Mouse (Mus musculus): ENCODE data around the gene Fbxo34. TPM values are rescaled to one million over a fixed set of nuclear protein-coding genes. Genes with fewer than 3 reads are reported as not detected.
"Not testable (repeated sequence)": the region's sequence is repeated elsewhere in the genome, so short reads cannot be mapped to it uniquely, and the experiment has no call there.

The Fbxo34 gene
- total RNA-seq, 2 experiments from 2014 or later, result 86.6 to 110 TPM

DNA sequence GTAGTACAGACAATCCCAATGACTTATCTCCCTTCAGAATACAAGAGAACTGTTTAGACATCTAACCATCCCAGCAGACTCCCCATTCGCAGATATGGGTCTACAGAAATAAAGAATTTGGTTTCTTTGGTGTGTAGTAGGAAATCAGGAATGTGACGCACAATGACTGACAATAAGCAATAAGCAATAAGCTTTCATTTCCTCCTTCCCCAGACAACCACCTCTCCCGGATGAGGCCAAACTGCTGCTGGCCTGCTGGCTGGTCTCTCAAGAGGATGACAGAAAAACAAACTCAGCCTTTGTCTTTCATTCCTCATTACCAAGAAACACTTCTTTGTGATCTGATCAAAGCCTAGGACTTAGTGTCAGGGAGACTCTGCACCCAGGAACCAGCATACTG lies 92.1 kb downstream of the Fbxo34 start:
- no peak for TF ChIP-seq CTCF (IDR thresholded peaks at IDR 0.05)
- Histone ChIP-seq H3K4me3 (no peak overlapping the region), H3K27ac (no peak overlapping the region)
- intact Hi-C loops (cut with DNase I), result no loop called here
- DNase-seq (ENCODE audit: extremely low spot score in 1 of 2, low spot score in 2 of 2), result no peak

GRCm38 (mm10) chr14:47544286-47544685 lies 94.1 kb downstream of the Fbxo34 start:
- intact Hi-C loops (cut with DNase I), result no loop called here
- no peak for DNase-seq (ENCODE audit: extremely low spot score in 1 of 2, low spot score in 2 of 2)
- no peak for TF ChIP-seq CTCF (IDR thresholded peaks at IDR 0.05)
- H3K4me3 ChIP-seq, result no peak overlapping the region
- H3K27ac ChIP-seq, result no peak overlapping the region

GRCm38 (mm10) chr14:47544877-47545276 lies 94.7 kb downstream of the Fbxo34 start:
- Histone ChIP-seq H3K4me3 (no peak overlapping the region), H3K27ac (no peak overlapping the region)
- intact Hi-C loops (cut with DNase I), result no loop called here
- no peak for TF ChIP-seq CTCF (IDR thresholded peaks at IDR 0.05)
- DNase-seq (ENCODE audit: extremely low spot score in 1 of 2, low spot score in 2 of 2), result no peak

- no peak for TF ChIP-seq CTCF (IDR thresholded peaks at IDR 0.05)
- intact Hi-C loops (cut with DNase I), result no loop called here
- no peak for DNase-seq (ENCODE audit: extremely low spot score in 1 of 2, low spot score in 2 of 2)
- H3K27ac ChIP-seq, result no peak overlapping the region
- H3K4me3 ChIP-seq, result no peak overlapping the region
Measured at GRCm38 (mm10) chr14:47551668-47552067, 101.4 kb downstream of the Fbxo34 start.

DNA sequence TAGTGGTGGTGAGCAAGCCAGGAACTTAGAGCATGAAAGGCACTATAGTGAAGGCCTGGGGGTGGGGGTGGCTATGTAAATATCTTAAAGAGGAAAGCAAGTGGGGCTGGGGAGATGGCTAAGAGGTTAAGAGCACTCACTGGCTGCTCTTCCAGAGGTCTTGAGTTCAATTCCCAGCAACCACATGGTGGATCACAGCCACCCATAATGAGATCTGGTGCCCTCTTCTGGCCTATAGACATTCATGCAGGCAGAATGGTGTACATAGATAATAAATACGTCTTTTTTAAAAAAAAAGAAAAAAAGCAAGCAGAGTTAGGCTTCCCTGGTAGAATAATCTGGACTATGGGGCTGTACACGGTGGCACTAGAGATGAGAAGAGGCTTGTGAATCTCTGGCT lies 103.2 kb downstream of the Fbxo34 start:
- no peak overlapping the region for H3K27ac ChIP-seq
- no peak overlapping the region for H3K4me3 ChIP-seq
- DNase-seq (ENCODE audit: extremely low spot score in 1 of 2, low spot score in 2 of 2), result no peak
- peak; percentile 16 for TF ChIP-seq CTCF (IDR thresholded peaks at IDR 0.05)
- intact Hi-C loops (cut with DNase I), result no loop called here

DNA sequence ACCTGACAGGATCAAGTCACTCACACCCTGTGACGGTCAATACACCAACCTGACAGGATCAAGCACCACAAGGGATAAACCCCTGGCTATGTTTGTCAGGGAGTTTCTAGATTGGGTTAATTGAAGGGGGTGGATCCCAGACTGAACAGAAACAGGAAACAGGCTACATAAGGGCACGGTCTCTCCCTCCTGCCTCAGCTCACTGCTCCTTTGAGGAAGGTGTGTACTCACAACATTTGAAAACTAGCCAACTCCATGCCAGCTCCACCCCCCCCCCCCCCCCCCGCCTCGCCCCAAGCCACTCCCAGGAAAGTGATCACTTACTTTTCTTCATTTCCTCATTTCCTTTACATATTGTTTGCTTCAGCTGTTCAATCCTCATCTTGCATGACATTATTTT lies 104.0 kb downstream of the Fbxo34 start:
- DNase-seq (ENCODE audit: extremely low spot score in 1 of 2, low spot score in 2 of 2), result no peak
- TF ChIP-seq CTCF (IDR thresholded peaks at IDR 0.05), result no peak
- intact Hi-C loops (cut with DNase I), result no loop called here
- Histone ChIP-seq H3K27ac (no peak overlapping the region), H3K4me3 (no peak overlapping the region)

DNA sequence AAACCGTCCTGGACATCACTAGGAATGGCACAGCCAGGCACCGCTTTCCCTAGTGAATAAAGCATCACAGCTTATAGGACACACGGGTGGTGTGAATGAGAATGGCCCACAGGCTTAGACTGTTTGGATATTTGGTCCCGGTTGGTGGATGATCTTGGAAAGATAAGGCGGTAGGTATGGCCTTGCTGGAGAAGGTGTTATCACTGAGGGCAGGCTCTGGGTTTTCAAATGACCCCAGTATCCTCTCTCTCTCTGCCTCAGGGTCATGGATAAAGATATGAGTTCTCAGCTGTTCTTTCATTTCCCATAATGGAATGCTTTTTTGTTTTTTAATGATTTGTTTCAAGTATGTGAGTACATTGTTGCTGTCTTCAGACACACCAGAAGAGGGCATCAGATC lies 105.0 kb downstream of the Fbxo34 start:
- no peak for DNase-seq (ENCODE audit: extremely low spot score in 1 of 2, low spot score in 2 of 2)
- H3K27ac ChIP-seq, result no peak overlapping the region
- no peak for TF ChIP-seq CTCF (IDR thresholded peaks at IDR 0.05)
- intact Hi-C loops (cut with DNase I), result no loop called here
- H3K4me3 ChIP-seq, result no peak overlapping the region

- no peak overlapping the region for H3K4me3 ChIP-seq
- no peak for DNase-seq (ENCODE audit: extremely low spot score in 1 of 2, low spot score in 2 of 2)
- TF ChIP-seq CTCF (IDR thresholded peaks at IDR 0.05), result no peak
- H3K27ac ChIP-seq, result no peak overlapping the region
- intact Hi-C loops (cut with DNase I), result no loop called here
Measured at GRCm38 (mm10) chr14:47560714-47561113, 110.5 kb downstream of the Fbxo34 start.

DNA sequence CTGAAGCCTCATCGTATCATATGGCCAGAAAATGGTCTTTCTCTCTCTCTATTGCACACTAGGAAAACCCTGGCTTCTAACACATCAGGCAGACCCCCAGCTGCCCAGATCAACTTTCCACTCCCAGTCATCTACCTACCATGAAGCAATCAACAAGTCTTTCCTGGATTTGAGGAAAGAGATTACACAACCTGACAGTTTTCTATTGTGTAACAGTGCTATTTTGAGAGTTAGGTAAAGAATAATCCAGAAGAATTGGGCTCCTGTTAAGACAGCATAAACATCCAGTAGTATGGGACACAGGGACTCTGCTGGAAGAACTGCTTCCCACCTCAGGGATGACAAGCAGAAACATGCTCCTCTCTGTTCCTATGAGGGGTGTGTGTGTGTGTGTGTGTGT lies 112.3 kb downstream of the Fbxo34 start:
- no peak for DNase-seq (ENCODE audit: extremely low spot score in 1 of 2, low spot score in 2 of 2)
- TF ChIP-seq CTCF (IDR thresholded peaks at IDR 0.05), result no peak
- intact Hi-C loops (cut with DNase I), result no loop called here
- Histone ChIP-seq H3K27ac (no peak overlapping the region), H3K4me3 (no peak overlapping the region)

GRCm38 (mm10) chr14:47563106-47563505 lies 112.9 kb downstream of the Fbxo34 start:
- Histone ChIP-seq H3K27ac (no peak overlapping the region), H3K4me3 (no peak overlapping the region)
- intact Hi-C loops (cut with DNase I), result no loop called here
- no peak for TF ChIP-seq CTCF (IDR thresholded peaks at IDR 0.05)
- no peak for DNase-seq (ENCODE audit: extremely low spot score in 1 of 2, low spot score in 2 of 2)

DNA sequence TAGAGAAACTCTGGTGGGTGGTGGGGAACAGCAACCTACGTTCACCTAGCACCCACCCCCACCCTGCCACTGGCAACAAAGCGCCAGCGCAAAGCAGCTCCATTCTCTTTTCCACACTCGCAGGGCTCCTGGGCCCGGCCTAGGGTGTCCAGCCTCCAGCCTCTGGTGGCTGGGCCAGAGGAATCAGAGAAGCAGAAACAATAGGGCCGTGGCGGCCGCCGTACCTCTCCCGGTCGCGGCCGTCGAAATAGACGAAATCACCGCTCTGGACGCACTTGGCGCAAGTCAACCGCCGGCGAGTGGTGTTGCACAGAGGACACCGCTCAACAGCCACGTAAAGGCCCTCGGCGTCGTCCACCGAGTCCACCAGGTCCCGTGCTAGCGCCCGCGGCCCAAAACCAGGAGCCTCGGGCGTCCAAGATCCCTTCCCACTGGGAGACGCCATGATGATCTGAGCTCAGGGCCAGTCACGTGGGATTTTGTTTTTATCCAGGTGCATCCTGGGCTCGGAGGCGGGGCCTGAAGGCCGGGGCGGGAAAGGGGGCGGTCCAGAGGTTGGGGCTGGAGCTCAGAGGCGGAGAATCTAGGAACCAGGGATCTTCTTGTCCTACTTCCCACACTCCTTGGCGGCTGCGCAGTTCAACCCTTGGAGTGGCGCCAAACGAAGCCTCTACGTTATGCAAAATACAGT lies 117.9 kb downstream of the Fbxo34 start:
- intact Hi-C loops (cut with DNase I), result no loop called here
- Histone ChIP-seq H3K27ac (peak overlapping the region; percentile 77), H3K4me3 (peak overlapping the region; percentile 99)
- peak; percentile 93 to 94 for DNase-seq (ENCODE audit: extremely low spot score in 1 of 2, low spot score in 2 of 2)
- no peak for TF ChIP-seq CTCF (IDR thresholded peaks at IDR 0.05)

DNA sequence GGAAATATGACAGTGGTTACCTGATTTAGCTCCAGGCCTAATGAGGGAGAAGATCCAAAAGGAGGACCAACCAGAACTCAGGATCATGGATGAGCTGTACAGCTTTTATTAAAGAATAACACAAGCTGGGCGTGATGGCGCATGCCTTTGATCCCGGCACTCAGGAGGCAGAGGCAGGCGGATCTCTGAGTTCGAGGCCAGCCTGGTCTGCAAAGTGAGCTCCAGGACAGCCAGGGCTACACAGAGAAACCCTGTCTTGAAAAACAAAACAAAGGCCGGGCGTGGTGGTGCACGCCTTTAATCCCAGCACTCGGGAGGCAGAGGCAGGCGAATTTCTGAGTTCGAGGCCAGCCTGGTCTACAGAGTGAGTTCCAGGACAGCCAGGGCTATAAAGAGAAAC lies 120.3 kb downstream of the Fbxo34 start, which contains the start of gene Atg14:
TSS of gene Atg14 (minus strand) at position 101 of the 400 bp plus-strand sequence.
- H3K27ac ChIP-seq; DNase-seq (ENCODE audit: extremely low spot score in 1 of 2, low spot score in 2 of 2); intact Hi-C loops (cut with DNase I); H3K4me3 ChIP-seq: not testable (repeated sequence)

DNA sequence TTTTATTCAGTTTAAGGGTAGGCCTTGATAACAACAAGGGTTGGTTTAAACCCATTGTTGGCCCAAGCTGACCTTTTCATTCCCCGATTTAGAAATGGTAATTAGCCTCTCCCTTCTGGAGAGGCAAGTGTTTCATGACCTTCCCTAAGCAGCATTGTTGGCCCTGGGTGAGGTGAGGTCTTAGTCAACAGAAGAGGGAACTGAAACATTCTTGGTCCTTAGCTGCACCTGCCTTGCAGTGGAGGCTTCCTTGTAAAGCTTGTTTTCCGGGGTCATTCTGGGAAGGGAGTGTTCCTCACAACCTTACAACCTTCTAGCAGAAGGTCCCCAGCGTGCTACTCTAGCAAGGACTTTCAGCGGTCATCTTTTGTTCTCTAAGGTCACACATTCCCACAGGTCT lies 122.5 kb downstream of the Fbxo34 start:
- TF ChIP-seq CTCF (IDR thresholded peaks at IDR 0.05), result no peak
- intact Hi-C loops (cut with DNase I), result no loop called here

More for the DNA sequence above, 122.5 kb downstream of the Fbxo34 start:
- Histone ChIP-seq H3K4me3 (no peak overlapping the region), H3K27ac (no peak overlapping the region)
- DNase-seq (ENCODE audit: extremely low spot score in 1 of 2, low spot score in 2 of 2), result no peak

Measured in left cerebral cortex, adult 2 months (tissue).